Mouse (Mus musculus): Measurements from ENCODE around the gene Adra2a. TPM values are rescaled to one million over a fixed set of nuclear protein-coding genes. Genes with fewer than 3 reads are reported as not detected.

The Adra2a gene
- total RNA-seq, 2 experiments from 2014 or later, result 2.2 to 2.3 TPM

DNA sequence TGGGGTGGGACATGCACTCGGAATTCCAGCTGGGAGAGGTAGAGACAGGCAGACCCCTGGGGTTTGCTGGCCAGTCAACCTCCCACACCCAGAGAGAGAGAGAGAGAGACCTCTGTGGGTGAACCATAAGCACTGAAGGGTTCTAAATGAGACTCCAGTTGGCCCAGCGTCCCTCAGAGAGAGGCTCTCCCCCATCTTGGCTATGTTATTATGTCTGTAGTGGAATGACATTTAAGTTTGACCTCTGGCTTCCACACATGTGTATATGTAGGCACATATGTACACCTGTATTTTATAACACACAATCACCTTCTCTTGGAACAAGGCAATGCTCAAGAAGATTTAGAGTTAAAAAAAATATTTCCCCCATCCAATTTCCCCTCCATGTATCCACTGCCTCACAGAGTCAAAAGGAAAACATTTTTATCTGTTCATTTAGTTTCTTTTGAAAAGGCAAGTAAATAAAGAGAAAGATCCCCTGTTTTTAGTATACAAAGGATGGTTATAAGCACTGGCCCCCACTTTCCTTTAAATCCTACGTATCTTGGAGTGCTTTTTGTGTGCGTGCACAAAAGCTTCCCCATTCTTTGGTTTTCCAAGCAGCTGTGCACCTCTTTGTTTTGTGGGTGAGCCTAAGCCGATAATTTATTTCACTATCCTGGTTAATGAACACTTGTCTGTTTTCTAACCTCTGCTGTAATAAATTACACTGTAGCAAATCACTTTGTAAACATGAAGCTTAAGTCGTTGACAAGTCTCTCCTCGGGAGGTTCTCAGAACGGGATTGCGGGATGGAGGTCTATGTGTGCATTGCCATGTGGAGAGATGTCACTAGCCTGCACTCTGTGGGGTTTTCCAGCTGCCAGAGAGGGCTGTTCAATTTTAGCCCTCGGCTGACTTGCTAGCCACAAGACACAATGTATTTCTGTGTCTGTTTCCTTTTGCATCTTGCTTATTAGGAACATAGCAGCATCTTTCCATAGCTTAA, 32.7 kb downstream of the Adra2a start:
- no peak for DNase-seq

DNA sequence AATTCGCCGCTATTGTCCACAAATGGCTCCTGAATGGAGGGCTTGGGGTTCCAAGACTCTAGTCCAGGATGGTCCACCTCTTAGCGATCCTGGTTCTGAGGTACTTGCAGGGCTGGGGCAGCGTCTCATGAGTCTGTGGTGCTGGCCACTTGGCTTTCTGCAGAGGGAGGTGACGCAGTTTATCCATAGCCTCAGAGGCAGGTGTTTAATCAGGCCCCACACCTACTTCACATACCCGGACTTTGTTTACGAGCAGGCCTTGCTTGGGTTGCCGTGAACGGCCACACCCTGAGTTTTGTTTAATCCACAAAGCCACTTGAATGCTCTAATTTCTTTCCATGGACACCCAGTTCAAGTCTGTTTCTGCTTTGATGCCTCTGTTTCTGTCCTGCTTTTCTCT, 37.4 kb downstream of the Adra2a start:
- no peak for DNase-seq

DNA sequence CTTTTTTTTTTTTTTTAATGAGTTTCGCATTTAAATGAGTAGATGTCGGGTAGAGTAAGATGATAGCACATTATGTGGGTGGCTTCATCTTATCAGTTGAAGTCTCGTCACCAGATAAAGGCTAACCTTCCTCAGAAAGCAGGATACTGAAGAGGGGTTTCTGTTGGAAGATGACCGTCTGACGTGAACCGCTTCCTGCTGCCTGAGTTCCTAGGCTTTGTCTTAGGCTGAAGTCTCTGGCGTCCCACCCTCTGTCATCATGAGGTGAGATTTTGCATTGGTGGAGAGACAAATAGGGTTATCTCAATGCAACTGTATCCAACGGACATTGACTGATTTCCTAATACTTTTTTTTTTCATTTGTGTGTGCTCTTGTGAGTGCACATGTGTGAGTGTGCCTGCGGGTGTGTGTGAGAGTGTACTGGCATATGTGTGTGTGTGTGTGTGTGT, 37.8 kb downstream of the Adra2a start:
- no peak for DNase-seq

- DNase-seq, result no peak
Measured at GRCm38 (mm10) chr19:54087319-54087718, 43.4 kb downstream of the Adra2a start.

DNA sequence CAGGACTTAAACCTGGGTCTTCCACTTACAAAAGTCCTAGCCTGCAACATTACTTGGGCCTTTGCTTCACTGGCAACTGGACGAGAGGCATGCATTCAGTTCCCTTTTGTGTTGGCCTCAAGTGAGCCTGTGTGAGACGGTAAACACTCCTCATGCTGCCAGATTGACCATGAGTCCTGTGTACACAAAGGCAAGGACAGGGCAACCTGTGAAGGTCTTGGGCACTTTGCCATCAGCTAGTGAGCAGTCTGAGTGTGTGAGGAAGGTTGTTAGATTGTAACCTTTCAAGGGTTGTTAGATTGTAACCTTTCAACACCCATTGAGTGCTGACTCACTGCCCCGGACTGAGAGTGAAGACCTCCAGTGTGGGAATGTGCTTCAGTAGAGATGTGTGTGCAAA, 49.6 kb downstream of the Adra2a start:
- DNase-seq, result no peak

GRCm38 (mm10) chr19:54095716-54096115, 51.8 kb downstream of the Adra2a start:
- DNase-seq, result no peak

DNA sequence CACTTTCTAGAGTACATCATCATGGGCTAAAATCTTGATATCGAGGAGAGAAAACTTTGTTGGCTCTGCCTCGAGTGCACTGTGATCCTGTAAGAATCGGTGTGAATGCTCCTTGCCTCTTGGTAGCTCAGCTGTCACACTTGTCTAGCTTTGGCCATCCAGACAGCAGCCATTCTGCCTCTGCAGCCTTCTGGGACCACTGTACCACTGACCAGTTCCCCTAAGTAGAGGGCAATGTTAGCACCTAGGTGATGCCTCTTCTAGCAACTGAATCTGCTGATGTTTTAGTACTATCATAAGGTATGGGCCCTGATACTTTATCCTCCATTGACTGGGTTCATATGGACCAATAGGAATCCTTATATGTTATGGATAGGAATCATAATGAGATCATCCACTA, 54.4 kb downstream of the Adra2a start:
- no peak for DNase-seq

Other genes starting within 250 kb of the Adra2a start
- 100 to 1,000 TPM in 1 of 2 experiments, 10 to 100 TPM in 1; 92.2 to 104 TPM for gene Pdcd4, start 151.9 kb upstream of the Adra2a start, total RNA-seq (2021)
- gene Shoc2, start 99.8 kb upstream of the Adra2a start, total RNA-seq (2021), result 10 to 100 TPM; 41.0 to 41.3 TPM
- 10 to 100 TPM; 25.6 to 26.0 TPM for gene Bbip1, start 99.5 kb upstream of the Adra2a start, total RNA-seq (2021)

Measured in adrenal gland, postnatal 10 days (tissue).